Mouse (Mus musculus): Measurements from ENCODE around the gene Dbi. TPM values are rescaled to one million over a fixed set of nuclear protein-coding genes. Genes with fewer than 3 reads are reported as not detected.
A peak's percentile ranks its signal among the peaks of the same experiment; 100 is the strongest.

The Dbi gene
- total and polyA plus RNA-seq, 3 experiments = 149 to 164 TPM; not detected in 1

DNA sequence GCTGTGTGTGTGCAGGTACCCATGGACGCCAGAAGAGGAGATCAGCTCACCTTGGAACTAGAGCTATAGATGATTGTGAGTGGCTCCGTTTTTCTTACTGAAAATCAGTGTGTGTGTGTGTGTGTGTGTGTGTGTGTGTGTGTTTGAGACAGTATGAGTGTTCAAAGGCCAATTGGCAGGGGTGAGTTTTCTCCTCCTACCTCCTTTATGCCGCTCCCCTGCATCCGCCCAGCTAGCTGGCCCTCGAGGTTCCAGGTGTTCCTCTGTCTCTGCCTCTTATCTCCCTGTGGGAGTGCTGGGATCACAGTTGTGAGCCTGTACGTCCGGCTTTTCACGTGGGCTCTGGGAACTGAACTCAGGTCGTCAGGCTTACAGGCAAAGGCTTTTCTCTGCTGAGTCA lies 5.4 kb upstream of the Dbi start:
- Histone ChIP-seq H3K9me3 (replicated peaks; ENCODE audit: insufficient read depth, low read length) (no peaks in the 10 kb centered on the region), H3K9ac (ENCODE audit: control insufficient read depth, low read depth, low read length, poor library complexity, severe bottlenecking) (no peak overlapping the region), H3K36me3 (ENCODE audit: control insufficient read depth in 1 of 2, insufficient read depth in 2 of 2, low read length in 2 of 2) (peaks cover 0 to 18% of the 10 kb centered on the region in 2 experiments; a peak in 2 of 4 replicates), H3K27ac (ENCODE audit: control insufficient read depth, low read depth, low read length) (no peak overlapping the region), H3K4me3 (ENCODE audit: control insufficient read depth in 1 of 2, insufficient read depth in 1 of 2, low read depth in 2 of 2, low read length in 2 of 2) (no peak overlapping the region), H3K27me3 (ENCODE audit: control insufficient read depth in 1 of 2, insufficient read depth in 2 of 2, low read length in 2 of 2) (no peaks in the 10 kb centered on the region), H3K79me2 (ENCODE audit: control insufficient read depth, insufficient read depth, low read length, poor library complexity) (no peaks in the 10 kb centered on the region; the same call in none of the 2 replicates), H3K4me1 (ENCODE audit: control insufficient read depth in 1 of 2, insufficient read depth in 2 of 2, low read length in 2 of 2) (peaks cover 0 to 24% of the 10 kb centered on the region in 2 experiments; a peak in 2 of 4 replicates)
- DNase-seq (ENCODE audit: low read depth, low spot score) = no peak
- no peak for TF ChIP-seq POLR2AphosphoS5 (IDR thresholded peaks at IDR 0.05; ENCODE audit: borderline replicate concordance, low read depth, low read length)
- TF ChIP-seq GATA1 (IDR thresholded peaks at IDR 0.05; ENCODE audit: low read depth, low read length) = no peak
- no peak for TF ChIP-seq TAL1 (IDR thresholded peaks at IDR 0.05; ENCODE audit: low read length)
- no peak for TF ChIP-seq POLR2A (IDR thresholded peaks at IDR 0.05; ENCODE audit: control insufficient read depth in 1 of 2, insufficient read depth in 1 of 2, low read depth in 1 of 2, low read length in 2 of 2, poor library complexity in 1 of 2)
- no peak for TF ChIP-seq CHD1 (IDR thresholded peaks at IDR 0.05; ENCODE audit: low read depth, low read length)
- TF ChIP-seq E2F4 (IDR thresholded peaks at IDR 0.05; ENCODE audit: borderline replicate concordance, low read depth, low read length) = no peak
- no peak for TF ChIP-seq SMC3 (IDR thresholded peaks at IDR 0.05; ENCODE audit: low read depth, low read length)
- no peak for TF ChIP-seq ZNF384 (IDR thresholded peaks at IDR 0.05; ENCODE audit: low read depth, low read length)

DNA sequence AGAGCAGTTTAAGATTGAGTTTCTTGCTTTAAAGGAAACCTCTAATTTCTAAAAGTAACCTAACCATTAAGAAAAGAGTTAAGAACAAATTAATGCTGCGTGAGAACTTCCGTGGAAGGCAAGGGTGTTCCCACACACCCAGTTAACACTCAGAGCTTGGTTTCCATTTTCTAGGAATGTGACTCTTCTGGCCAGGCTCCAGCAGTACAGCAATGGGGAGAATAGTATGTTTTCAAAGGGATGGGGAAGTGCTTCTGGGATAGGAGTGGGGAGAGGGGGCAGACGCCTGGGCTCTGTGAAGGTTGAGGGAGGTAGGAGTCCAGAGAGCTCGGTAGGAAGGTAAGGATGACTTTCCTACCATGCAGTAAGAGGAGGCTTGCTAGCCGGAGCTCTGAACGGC lies 4.6 kb upstream of the Dbi start:
- no peak overlapping the region for H3K4me3 ChIP-seq (ENCODE audit: control insufficient read depth in 1 of 2, insufficient read depth in 1 of 2, low read depth in 2 of 2, low read length in 2 of 2)
- no peak overlapping the region for H3K9ac ChIP-seq (ENCODE audit: control insufficient read depth, low read depth, low read length, poor library complexity, severe bottlenecking)
- TF ChIP-seq KAT2A (conservative IDR thresholded peaks at IDR 0.05; ENCODE audit: low read depth, low read length) (no peak), MYC (IDR thresholded peaks at IDR 0.05; ENCODE audit: low read depth, low read length) (no peak), NRF1 (IDR thresholded peaks at IDR 0.05; ENCODE audit: insufficient read depth, low read depth, low read length, poor library complexity, severe bottlenecking) (no peak)
- H3K79me2 ChIP-seq (ENCODE audit: control insufficient read depth, insufficient read depth, low read length, poor library complexity) = no peaks in the 10 kb centered on the region; the same call in none of the 2 replicates
- peaks cover 0 to 18% of the 10 kb centered on the region in 2 experiments; a peak in 2 of 4 replicates for H3K36me3 ChIP-seq (ENCODE audit: control insufficient read depth in 1 of 2, insufficient read depth in 2 of 2, low read length in 2 of 2)
- no peaks in the 10 kb centered on the region for H3K27me3 ChIP-seq (ENCODE audit: control insufficient read depth in 1 of 2, insufficient read depth in 2 of 2, low read length in 2 of 2)
- peaks cover 0 to 24% of the 10 kb centered on the region in 2 experiments; a peak in 2 of 4 replicates for H3K4me1 ChIP-seq (ENCODE audit: control insufficient read depth in 1 of 2, insufficient read depth in 2 of 2, low read length in 2 of 2)
- H3K27ac ChIP-seq (ENCODE audit: control insufficient read depth, low read depth, low read length) = no peak overlapping the region
- no peaks in the 10 kb centered on the region for H3K9me3 ChIP-seq (replicated peaks; ENCODE audit: insufficient read depth, low read length)
- DNase-seq (ENCODE audit: low read depth, low spot score) = no peak

DNA sequence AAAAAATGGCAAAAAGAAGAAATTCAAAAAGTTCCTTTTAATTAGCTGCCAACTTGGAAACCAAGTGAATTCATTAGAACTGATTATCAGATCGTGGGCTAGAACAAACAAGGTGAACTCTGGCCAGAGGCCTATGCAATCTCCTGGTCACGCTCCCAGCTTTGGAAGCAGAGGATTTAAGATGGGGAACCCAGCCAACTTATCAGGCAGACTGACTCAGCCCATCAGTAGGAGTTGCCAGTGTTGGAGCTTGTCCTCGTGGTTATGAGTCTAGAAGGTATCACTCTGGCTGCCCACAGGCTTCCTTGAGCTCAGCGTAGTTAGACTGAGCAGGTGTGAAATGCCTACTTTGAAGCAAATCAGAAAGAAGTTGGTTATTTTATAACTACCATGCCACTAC lies 4.0 kb upstream of the Dbi start:
- no peak overlapping the region for H3K4me3 ChIP-seq (ENCODE audit: control insufficient read depth in 1 of 2, insufficient read depth in 1 of 2, low read depth in 2 of 2, low read length in 2 of 2)
- H3K9me3 ChIP-seq (replicated peaks; ENCODE audit: insufficient read depth, low read length) = no peaks in the 10 kb centered on the region
- peak; percentile 76 for DNase-seq (ENCODE audit: low read depth, low spot score)
- H3K9ac ChIP-seq (ENCODE audit: control insufficient read depth, low read depth, low read length, poor library complexity, severe bottlenecking) = no peak overlapping the region
- H3K36me3 ChIP-seq (ENCODE audit: control insufficient read depth in 1 of 2, insufficient read depth in 2 of 2, low read length in 2 of 2) = peaks cover 0 to 18% of the 10 kb centered on the region in 2 experiments; a peak in 2 of 4 replicates
- no peak overlapping the region for H3K27ac ChIP-seq (ENCODE audit: control insufficient read depth, low read depth, low read length)
- peaks cover 0 to 27% of the 10 kb centered on the region in 2 experiments; a peak in 2 of 4 replicates for H3K4me1 ChIP-seq (ENCODE audit: control insufficient read depth in 1 of 2, insufficient read depth in 2 of 2, low read length in 2 of 2)
- no peaks in the 10 kb centered on the region for H3K27me3 ChIP-seq (ENCODE audit: control insufficient read depth in 1 of 2, insufficient read depth in 2 of 2, low read length in 2 of 2)
- H3K79me2 ChIP-seq (ENCODE audit: control insufficient read depth, insufficient read depth, low read length, poor library complexity) = peaks cover 5% of the 10 kb centered on the region
- TF ChIP-seq CHD2 (IDR thresholded peaks at IDR 0.05; ENCODE audit: low read length) (no peak), SMC3 (IDR thresholded peaks at IDR 0.05; ENCODE audit: low read depth, low read length) (no peak), GABPA (IDR thresholded peaks at IDR 0.05; ENCODE audit: low read depth, low read length) (no peak), SIN3A (IDR thresholded peaks at IDR 0.05; ENCODE audit: low read length) (peak; percentile 30; the same call in 1 of the 2 replicates), MXI1 (IDR thresholded peaks at IDR 0.05; ENCODE audit: low read depth, low read length) (peak; percentile 80), ZNF384 (IDR thresholded peaks at IDR 0.05; ENCODE audit: low read depth, low read length) (no peak), MYB (IDR thresholded peaks at IDR 0.05; ENCODE audit: low read depth, low read length) (no peak), ZMIZ1 (IDR thresholded peaks at IDR 0.05; ENCODE audit: low read depth, low read length) (no peak), POLR2A (IDR thresholded peaks at IDR 0.05; ENCODE audit: control insufficient read depth in 1 of 2, insufficient read depth in 1 of 2, low read depth in 1 of 2, low read length in 2 of 2, poor library complexity in 1 of 2) (no peak), MAFK (IDR thresholded peaks at IDR 0.05; ENCODE audit: borderline replicate concordance, low read depth, low read length) (no peak), ZKSCAN1 (IDR thresholded peaks at IDR 0.05; ENCODE audit: low read depth, low read length) (no peak), MYC (IDR thresholded peaks at IDR 0.05; ENCODE audit: low read depth, low read length) (peak; percentile 71; the same call in 1 of the 2 replicates), HCFC1 (IDR thresholded peaks at IDR 0.05; ENCODE audit: low read depth, low read length) (no peak), ELF1 (IDR thresholded peaks at IDR 0.05; ENCODE audit: low read depth, low read length) (no peak), CHD1 (IDR thresholded peaks at IDR 0.05; ENCODE audit: low read depth, low read length) (no peak), MAX (IDR thresholded peaks at IDR 0.05; ENCODE audit: low read length) (peak; percentile 64), UBTF (IDR thresholded peaks at IDR 0.05; ENCODE audit: borderline replicate concordance, insufficient read depth, low read depth, low read length) (no peak), NRF1 (IDR thresholded peaks at IDR 0.05; ENCODE audit: insufficient read depth, low read depth, low read length, poor library complexity, severe bottlenecking) (no peak), CTCF (IDR thresholded peaks at IDR 0.05 in 2 of 3, conservative IDR thresholded peaks at IDR 0.05 in 1 of 3; ENCODE audit: control insufficient read depth in 1 of 3, insufficient read depth in 1 of 3, low read depth in 2 of 3, low read length in 3 of 3, poor library complexity in 1 of 3, severe bottlenecking in 1 of 3) (no peak), ETS1 (IDR thresholded peaks at IDR 0.05; ENCODE audit: low read depth, low read length) (peak; percentile 50), GATA1 (IDR thresholded peaks at IDR 0.05; ENCODE audit: low read depth, low read length) (peak; percentile 64)
